Mouse (Mus musculus) hindbrain, embryonic 11.5 days (tissue): ENCODE data around the gene Gkap1. TPM values are rescaled to one million over a fixed set of nuclear protein-coding genes. Genes with fewer than 3 reads are reported as not detected.
A peak's percentile ranks its signal among the peaks of the same experiment; 100 is the strongest.

Experiments
- ATAC-seq: fragments of 200-750 bp; cut with Nextera tagmentation; 2 replicates; pipeline ENCODE4 v1.8.0; 2017; ENCODE audit warnings: mild to moderate bottlenecking, moderate TSS enrichment, moderate library complexity; ENCODE audit not compliant: low FRiP score
- DNase-seq: peaks from one replicate; pipeline ENCODE4 v3.0.0-alpha.2; 2015; ENCODE audit warnings: low spot score
- H3K27ac ChIP-seq: fragments of 300-500 bp; sonication (generic); 2 replicates; pipeline ENCODE4 v1.5.1; 2014; ENCODE audit warnings: mild to moderate bottlenecking, low read depth, low read length
- H3K27me3 ChIP-seq: fragments of 300-500 bp; sonication (generic); 2 replicates; pipeline ENCODE4 v1.6.1; 2014; ENCODE audit warnings: mild to moderate bottlenecking, low read length, moderate library complexity, mixed read lengths; ENCODE audit not compliant: control insufficient read depth, insufficient read depth
- H3K36me3 ChIP-seq: fragments of 300-500 bp; sonication (generic); 2 replicates; pipeline ENCODE4 v1.6.1; 2014; ENCODE audit warnings: mild to moderate bottlenecking, low read length, moderate library complexity, mixed read lengths; ENCODE audit not compliant: control insufficient read depth, insufficient read depth
- H3K4me1 ChIP-seq: fragments of 300-500 bp; sonication (generic); replicated peaks from 2 replicates; pipeline ENCODE4 v1.6.1; 2014; ENCODE audit warnings: low read length, mixed read lengths; ENCODE audit not compliant: control insufficient read depth, insufficient read depth
- H3K4me2 ChIP-seq: fragments of 300-500 bp; sonication (generic); replicated peaks from 2 replicates; pipeline ENCODE4 v1.6.1; 2014; ENCODE audit warnings: mild to moderate bottlenecking, low read depth, low read length
- H3K4me3 ChIP-seq: fragments of 300-500 bp; sonication (generic); 2 replicates; pipeline ENCODE4 v1.5.1; 2014; ENCODE audit warnings: low read depth, low read length
- H3K9ac ChIP-seq: fragments of 300-500 bp; sonication (generic); 2 replicates; pipeline ENCODE4 v1.6.1; 2014; ENCODE audit warnings: low read depth, low read length
- H3K9me3 ChIP-seq: fragments of 300-500 bp; sonication (generic); 2 replicates; pipeline ENCODE4 v1.6.1; 2016; ENCODE audit warnings: low read length; ENCODE audit not compliant: control insufficient read depth
- WGBS: fragments of 180-500 bp; shearing (Covaris S2); extraction: QIAGEN DNeasy Blood & Tissue Kit; methylation state at CpG from one replicate; pipeline ENCODE4 v1.1.7; 2014; 5-methylcytosine and 5-hydroxymethylcytosine counted together
- polyA plus RNA-seq: library from polyadenylated mRNA; unstranded; fragments of >200 nt; fragmentation: Nextera tagmentation; extraction: Ambion mirVana; gene quantifications from 2 replicates; pipeline ENCODE4 v1.2.1, GENCODE M21; 2014

Gkap1 gene
- polyA plus RNA-seq, 1 experiment from 2014 or later = 37.3 TPM

DNA sequence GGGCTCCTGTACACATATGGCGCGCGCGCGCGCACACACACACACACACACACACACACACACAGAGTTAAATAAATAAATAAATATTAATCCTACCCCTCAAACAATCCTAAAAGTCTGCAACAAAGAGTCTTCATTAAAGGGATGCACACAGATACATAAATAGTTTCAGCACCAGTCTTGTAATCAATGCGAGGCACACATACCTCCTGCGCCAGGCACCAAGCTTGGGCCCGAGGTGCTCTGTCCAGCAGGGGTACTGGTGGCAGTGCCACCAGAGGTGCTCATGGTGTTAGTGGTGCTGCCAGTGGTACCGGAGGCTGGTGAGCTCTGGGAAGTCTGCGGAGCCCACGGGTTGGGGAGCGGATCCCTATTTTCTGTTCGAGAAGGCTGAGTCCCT is 84.0 kb downstream of the Gkap1 start:
- Histone ChIP-seq H3K27me3 (no peaks in the 10 kb centered on the region), H3K9me3 (no peaks in the 10 kb centered on the region), H3K27ac (no peak overlapping the region), H3K4me2 (no peak overlapping the region), H3K9ac (no peak overlapping the region), H3K36me3 (peaks cover 13% of the 10 kb centered on the region), H3K4me3 (no peak overlapping the region), H3K4me1 (no peaks in the 10 kb centered on the region)
- DNase-seq (no peak), ATAC-seq (no peak)
- WGBS = 98% methylated on average over 14 of the region's 14 CpGs

GRCm38 (mm10) chr13:58189473-58189872 is 86.0 kb downstream of the Gkap1 start:
- Histone ChIP-seq H3K4me1 (no peaks in the 10 kb centered on the region), H3K27me3 (no peaks in the 10 kb centered on the region), H3K4me2 (no peak overlapping the region), H3K4me3 (no peak overlapping the region), H3K36me3 (peaks cover 13% of the 10 kb centered on the region), H3K27ac (no peak overlapping the region), H3K9me3 (no peaks in the 10 kb centered on the region), H3K9ac (no peak overlapping the region)
- DNase-seq (no peak), ATAC-seq (no peak)
- WGBS = 92% methylated on average over 5 of the region's 5 CpGs

DNA sequence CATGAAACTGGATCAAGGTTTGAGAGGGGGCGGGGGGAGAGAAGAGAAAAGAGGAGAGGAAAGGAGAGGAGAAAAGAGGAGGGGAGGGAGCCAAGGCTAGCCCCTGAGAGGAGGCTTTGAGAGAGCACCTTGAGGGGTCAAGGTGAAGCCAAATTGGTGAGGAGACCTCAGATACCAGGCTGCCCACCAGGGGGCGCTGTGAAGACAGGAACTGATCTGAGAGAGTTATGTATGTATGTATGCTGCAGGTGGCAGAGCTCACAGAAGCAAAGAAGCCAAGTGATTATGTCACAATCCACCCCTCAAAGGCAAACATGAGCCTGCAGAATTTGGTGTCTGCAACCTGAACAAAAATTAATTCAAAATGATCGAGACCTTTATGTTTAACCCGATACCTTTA is 87.1 kb downstream of the Gkap1 start:
- Histone ChIP-seq H3K36me3 (peaks cover 13% of the 10 kb centered on the region), H3K9me3 (no peaks in the 10 kb centered on the region), H3K27me3 (no peaks in the 10 kb centered on the region), H3K4me1 (no peaks in the 10 kb centered on the region), H3K9ac (no peak overlapping the region), H3K4me2 (no peak overlapping the region), H3K27ac (no peak overlapping the region), H3K4me3 (no peak overlapping the region)
- ATAC-seq = no peak
- DNase-seq = peak; percentile 91
- 69% methylated on average over 4 of the region's 4 CpGs for WGBS

DNA sequence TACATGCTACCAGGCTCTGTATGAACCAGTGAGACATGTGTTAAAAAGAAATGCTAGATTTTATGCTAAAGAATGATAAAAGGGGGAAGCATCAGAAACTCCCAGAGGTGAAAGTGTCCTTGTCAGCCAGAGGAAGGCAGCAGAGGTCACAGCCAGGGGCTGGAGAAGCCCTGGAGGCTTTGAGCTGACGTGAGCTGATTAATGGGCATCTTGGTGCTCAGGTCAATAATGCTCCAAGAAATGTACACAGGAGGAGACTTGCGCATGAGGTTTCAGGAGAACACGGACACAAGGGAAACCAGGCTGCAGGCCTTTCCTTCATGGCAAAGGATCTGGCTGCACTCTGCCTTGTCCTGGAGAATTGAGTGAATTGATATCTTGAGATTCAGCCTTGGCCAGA is 87.7 kb downstream of the Gkap1 start:
- Histone ChIP-seq H3K27ac (no peak overlapping the region), H3K9me3 (no peaks in the 10 kb centered on the region), H3K4me3 (no peak overlapping the region), H3K4me1 (no peaks in the 10 kb centered on the region), H3K4me2 (no peak overlapping the region), H3K9ac (no peak overlapping the region), H3K36me3 (peaks cover 13% of the 10 kb centered on the region), H3K27me3 (no peaks in the 10 kb centered on the region)
- 77% methylated on average over 3 of the region's 3 CpGs for WGBS
- no peak for ATAC-seq
- no peak for DNase-seq

- Histone ChIP-seq H3K4me3 (no peak overlapping the region), H3K36me3 (peaks cover 7% of the 10 kb centered on the region), H3K4me1 (no peaks in the 10 kb centered on the region), H3K9ac (no peak overlapping the region), H3K4me2 (no peak overlapping the region), H3K27me3 (no peaks in the 10 kb centered on the region), H3K9me3 (no peaks in the 10 kb centered on the region), H3K27ac (no peak overlapping the region)
- DNase-seq (no peak), ATAC-seq (no peak)
- whole genome bisulfite sequencing = 89% methylated on average over 8 of the region's 8 CpGs
These were observed 89.2 kb downstream of the Gkap1 start for GRCm38 (mm10) chr13:58186281-58186680.

DNA sequence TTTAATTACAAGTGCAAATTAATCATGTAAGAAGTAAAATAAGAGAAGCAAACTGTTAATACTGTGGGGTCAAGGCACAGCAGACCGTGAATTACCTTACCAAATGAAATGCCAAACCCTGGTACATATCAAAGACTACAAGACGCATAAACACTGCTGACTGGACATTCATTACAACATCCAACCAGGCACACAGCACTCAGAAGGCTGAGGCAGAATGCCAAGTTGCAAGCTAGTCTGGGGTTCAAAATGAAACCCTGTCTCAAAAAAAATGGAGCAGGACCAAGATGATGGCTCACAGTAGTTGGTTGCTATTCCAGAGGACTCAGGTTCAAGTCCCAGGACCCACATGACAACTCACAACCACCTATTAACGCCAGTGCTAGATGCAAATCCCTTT is 91.4 kb downstream of the Gkap1 start:
- no peaks in the 10 kb centered on the region for H3K4me1 ChIP-seq
- H3K36me3 ChIP-seq = no peaks in the 10 kb centered on the region
- H3K4me3 ChIP-seq = no peak overlapping the region
- H3K4me2 ChIP-seq = no peak overlapping the region
- ATAC-seq = no peak
- H3K9me3 ChIP-seq = no peaks in the 10 kb centered on the region
- H3K27me3 ChIP-seq = no peaks in the 10 kb centered on the region
- H3K9ac ChIP-seq = no peak overlapping the region
- DNase-seq = no peak
- WGBS = 88% methylated on average over 3 of the region's 3 CpGs
- no peak overlapping the region for H3K27ac ChIP-seq

Other genes starting within 250 kb of the Gkap1 start
- 3.8 and 3.9 TPM in 2 replicates for gene Klhl3, start 162.1 kb downstream of the Gkap1 start, polyA plus RNA-seq
- 56.9 and 61.9 TPM in 2 replicates for gene Hnrnpa0, start 147.1 kb downstream of the Gkap1 start, polyA plus RNA-seq
- gene Idnk, start 118.0 kb downstream of the Gkap1 start, polyA plus RNA-seq = 57.8 and 62.7 TPM in 2 replicates
- 124 and 159 TPM in 2 replicates for gene Ubqln1, start 60.0 kb downstream of the Gkap1 start, polyA plus RNA-seq
- 1.4 and 2.5 TPM in 2 replicates for gene Kif27, start 83.4 kb upstream of the Gkap1 start, polyA plus RNA-seq
- 30.5 and 31.6 TPM in 2 replicates for gene 2210016F16Rik, start 109.5 kb upstream of the Gkap1 start, polyA plus RNA-seq
- gene Rmi1, start 126.5 kb upstream of the Gkap1 start, polyA plus RNA-seq = 31.5 and 34.4 TPM in 2 replicates
- 2,191 and 2,423 TPM in 2 replicates for gene Hnrnpk, start 127.6 kb upstream of the Gkap1 start, polyA plus RNA-seq